8 mouse cellular contexts compared by ENCODE assay signal in genomic region chr1:59483521-59484245, GRCm38 (mm10). TPM values are rescaled to one million over a fixed set of nuclear protein-coding genes. Genes with fewer than 3 reads are reported as not detected.
DNase-seq lines count a peak whose midpoint lies in the region; ATAC-seq and TF ChIP-seq lines count a peak whose summit lies in the region.

No protein-coding gene starts in this region.

- H3K27ac ChIP-seq in CH12.LX (ENCODE audit: insufficient read depth, low read depth) = no peak overlapping the region
- H3K27ac ChIP-seq in brown adipose tissue, adult 24 weeks (replicated peaks; ENCODE audit: low read depth, low read length) = 0 out of 2 replicates have a peak overlapping the region, but pooled peaks have one; percentile 27
- no peak overlapping the region for H3K27ac ChIP-seq in forebrain, embryonic 16.5 days (ENCODE audit: low read length)
- H3K27ac ChIP-seq in hindbrain, embryonic 10.5 days = peak overlapping the region; percentile 96

- no peak for TF ChIP-seq RAD21 in CH12.LX (IDR thresholded peaks at IDR 0.05; ENCODE audit: low read depth, low read length)

- no peak for TF ChIP-seq POLR2A in CH12.LX (IDR thresholded peaks at IDR 0.05; ENCODE audit: low read depth, low read length)

- no peak for TF ChIP-seq CTCF in CH12.LX (conservative IDR thresholded peaks at IDR 0.05 in 1 of 2, IDR thresholded peaks at IDR 0.05 in 1 of 2; ENCODE audit: low read depth in 2 of 2, low read length in 2 of 2)

- DNase-seq in CH12.LX (ENCODE audit: extremely low read depth) = no peak
- DNase-seq in hindbrain, embryonic 10.5 days (ENCODE audit: low spot score) = peak; percentile 87
- DNase-seq in layer of hippocampus, postnatal 14 days (ENCODE audit: low spot score in 2 of 2) = peak; percentile 62 to 73
- peak; percentile 81 for DNase-seq in lung, postnatal 25 days (ENCODE audit: low spot score)
- peak; percentile 89 for DNase-seq in retina, postnatal 1 day
- DNase-seq in urinary bladder, adult 2 months (ENCODE audit: low spot score) = peak; percentile 67

- no peaks in the 10 kb centered on the region for H3K27me3 ChIP-seq in CH12.LX (replicated peaks)
- peaks cover 2% of the 10 kb centered on the region for H3K27me3 ChIP-seq in forebrain, embryonic 16.5 days (replicated peaks; ENCODE audit: control insufficient read depth, insufficient read depth, low read length)
- no peaks in the 10 kb centered on the region; the same call in 1 of the 2 replicates for H3K27me3 ChIP-seq in hindbrain, embryonic 10.5 days (ENCODE audit: insufficient read depth, poor library complexity, severe bottlenecking)

- peaks cover 36% of the 10 kb centered on the region for H3K79me2 ChIP-seq in CH12.LX (replicated peaks; ENCODE audit: control insufficient read depth, extremely low read depth, insufficient read depth, poor library complexity, severe bottlenecking)

- peaks cover 15% of the 10 kb centered on the region for H3K9me3 ChIP-seq in CH12.LX (replicated peaks; ENCODE audit: low read length)
- no peaks in the 10 kb centered on the region for H3K9me3 ChIP-seq in forebrain, embryonic 16.5 days (ENCODE audit: control insufficient read depth, low read length)
- no peaks in the 10 kb centered on the region for H3K9me3 ChIP-seq in hindbrain, embryonic 10.5 days

- in situ Hi-C loops in CH12.LX (cut with MboI; ENCODE audit: low pct_ligation_motif_present, low pct_unique_long_range_greater_than_20kb, low sequenced_read_pairs) = no loop called here

- peak overlapping the region; percentile 45 for H3K4me2 ChIP-seq in CH12.LX (ENCODE audit: insufficient read depth, low read depth, poor library complexity, severe bottlenecking)
- peak overlapping the region; percentile 83 for H3K4me2 ChIP-seq in forebrain, embryonic 16.5 days (ENCODE audit: low read length)

- peaks cover 15 to 62% of the 10 kb centered on the region in 2 experiments for H3K4me1 ChIP-seq in CH12.LX (ENCODE audit: control insufficient read depth in 1 of 2, insufficient read depth in 2 of 2)
- peaks cover 12% of the 10 kb centered on the region for H3K4me1 ChIP-seq in brown adipose tissue, adult 24 weeks (ENCODE audit: control insufficient read depth, insufficient read depth, insufficient read length, low read length)
- H3K4me1 ChIP-seq in forebrain, embryonic 16.5 days (replicated peaks; ENCODE audit: control insufficient read depth, insufficient read depth, low read length) = peaks cover 60% of the 10 kb centered on the region
- peaks cover 85% of the 10 kb centered on the region for H3K4me1 ChIP-seq in hindbrain, embryonic 10.5 days (replicated peaks)

- H3K36me3 ChIP-seq in CH12.LX (replicated peaks in 1 of 2; ENCODE audit: control insufficient read depth in 1 of 2, insufficient read depth in 1 of 2, low read length in 1 of 2) = peaks cover 14 to 20% of the 10 kb centered on the region in 2 experiments
- no peaks in the 10 kb centered on the region for H3K36me3 ChIP-seq in forebrain, embryonic 16.5 days (ENCODE audit: control insufficient read depth, insufficient read depth)
- peaks cover 39% of the 10 kb centered on the region for H3K36me3 ChIP-seq in hindbrain, embryonic 10.5 days

- H3K9ac ChIP-seq in CH12.LX (ENCODE audit: insufficient read depth, low read depth) = no peak overlapping the region
- H3K9ac ChIP-seq in forebrain, embryonic 16.5 days (replicated peaks; ENCODE audit: low read depth, low read length) = peak overlapping the region; percentile 52

- WGBS in forebrain, embryonic 16.5 days = under 1% methylated on average over 46 of the region's 46 CpGs
- under 1% methylated on average over 46 of the region's 46 CpGs for WGBS in hindbrain, embryonic 10.5 days

- dilution Hi-C loops in CH12.LX (cut with MboI; ENCODE audit: extremely low pct_ligation_motif_present, extremely low pct_unique_long_range_greater_than_20kb, low sequenced_read_pairs) = no loop called here

- ATAC-seq in forebrain, embryonic 16.5 days = peak; percentile 60

- peak overlapping the region in 2 of 3 experiments; percentile 64 to 83 for H3K4me3 ChIP-seq in CH12.LX (replicated peaks in 1 of 3; ENCODE audit: low read depth in 2 of 3, low read length in 2 of 3, poor library complexity in 1 of 3)
- peak overlapping the region; percentile 89 for H3K4me3 ChIP-seq in brown adipose tissue, adult 24 weeks (ENCODE audit: insufficient read depth, low read depth, low read length)
- peak overlapping the region; percentile 63 for H3K4me3 ChIP-seq in forebrain, embryonic 16.5 days (replicated peaks; ENCODE audit: low read length)
- H3K4me3 ChIP-seq in hindbrain, embryonic 10.5 days = peak overlapping the region; percentile 96

- TF ChIP-seq EP300 in CH12.LX (IDR thresholded peaks at IDR 0.05; ENCODE audit: low read length) = no peak

TF ChIP-seq in CH12.LX, 34 proteins besides CTCF, POLR2A, EP300 and RAD21:
- TF ChIP-seq TBP (conservative IDR thresholded peaks at IDR 0.05; ENCODE audit: low read depth, low read length) = no peak
- no peak for TF ChIP-seq SMC3 (IDR thresholded peaks at IDR 0.05; ENCODE audit: low read depth, low read length)
- TF ChIP-seq CHD1 (IDR thresholded peaks at IDR 0.05; ENCODE audit: low read depth, low read length) = no peak
- no peak for TF ChIP-seq RCOR1 (conservative IDR thresholded peaks at IDR 0.05; ENCODE audit: low read depth, low read length)
- TF ChIP-seq MYC (IDR thresholded peaks at IDR 0.05; ENCODE audit: low read depth, low read length) = no peak

RNA-seq across cellular contexts. Expression of gene Fzd7, which starts 1.5 kb away (rescaled TPM):
- total RNA-seq in CH12.LX (2012; rRNA removed) (8.2 and 10.1 TPM in 2 replicates), CH12.LX (2014; rRNA removed) (3.3 and 4.0 TPM in 2 replicates)
- 4.2 and 4.8 TPM in 2 replicates for polyA plus RNA-seq in CH12.LX (2012; ENCODE audit: insufficient read length, low read depth)
- polyA plus RNA-seq in brown adipose tissue, adult 24 weeks (2012; ENCODE audit: insufficient read depth, insufficient read length, missing spikeins) = 6.4 and 6.6 TPM in 2 replicates
- 2.7 and 3.4 TPM in 2 replicates for polyA plus RNA-seq in forebrain, embryonic 16.5 days (2015; fragmentation: Nextera tagmentation; extraction: Ambion mirVana)
- 14.4 and 16.1 TPM in 2 replicates for polyA plus RNA-seq in hindbrain, embryonic 10.5 days (2016; fragmentation: Nextera tagmentation; extraction: Ambion mirVana)
- total RNA-seq in layer of hippocampus, postnatal 14 days (2021) = 1 to 10 TPM; 4.7 to 7.0 TPM
- 33.0 and 44.9 TPM in 2 replicates for polyA plus RNA-seq in urinary bladder, adult 2 months (2012; rRNA removed)

RNA-seq across cellular contexts. Expression of gene Gm973, which starts 32.4 kb away (rescaled TPM):
- 7.6 and 8.8 TPM in 2 replicates for total RNA-seq in CH12.LX (2012; rRNA removed)
- total RNA-seq in CH12.LX (2014; rRNA removed) = 2.3 and 4.3 TPM in 2 replicates
- polyA plus RNA-seq in CH12.LX (2012; ENCODE audit: insufficient read length, low read depth) = 14.9 and 17.7 TPM in 2 replicates
- polyA plus RNA-seq in brown adipose tissue, adult 24 weeks (2012; ENCODE audit: insufficient read depth, insufficient read length, missing spikeins) = 1.3 and 1.9 TPM in 2 replicates
- 6.2 and 6.3 TPM in 2 replicates for polyA plus RNA-seq in forebrain, embryonic 16.5 days (2015; fragmentation: Nextera tagmentation; extraction: Ambion mirVana)
- polyA plus RNA-seq in hindbrain, embryonic 10.5 days (2016; fragmentation: Nextera tagmentation; extraction: Ambion mirVana) = 9.0 TPM in 2 replicates
- total RNA-seq in layer of hippocampus, postnatal 14 days (2021) = 10 to 100 TPM; 10.2 to 11.5 TPM
- 31.4 and 38.5 TPM in 2 replicates for polyA plus RNA-seq in urinary bladder, adult 2 months (2012; rRNA removed)

Comparison
In these comparisons a context has a peak if more than half of its experiments do, and no peak if none do; other contexts are left out.
1. H3K27ac ChIP-seq: peak in brown adipose tissue, adult 24 weeks (single experiment) and hindbrain, embryonic 10.5 days (single experiment); none in CH12.LX (single experiment) and forebrain, embryonic 16.5 days (single experiment).
2. Peak in every context shown above with its lines, with median percentiles within 50 percentile points of each other: H3K4me3 ChIP-seq.